Mouse (Mus musculus) Muller cell, postnatal 12 days (primary cell): ENCODE measurements around the gene Lhb.
A peak's percentile ranks its signal among the peaks of the same experiment; 100 is the strongest.
"Not testable (repeated sequence)": the region's sequence is repeated elsewhere in the genome, so short reads cannot be mapped to it uniquely, and the experiment has no call there.

Source experiments
- DNase-seq: peaks from one replicate; pipeline ENCODE4 v3.0.0-alpha.2; 2015; ENCODE audit errors: inconsistent ontology term

The Lhb gene

DNA sequence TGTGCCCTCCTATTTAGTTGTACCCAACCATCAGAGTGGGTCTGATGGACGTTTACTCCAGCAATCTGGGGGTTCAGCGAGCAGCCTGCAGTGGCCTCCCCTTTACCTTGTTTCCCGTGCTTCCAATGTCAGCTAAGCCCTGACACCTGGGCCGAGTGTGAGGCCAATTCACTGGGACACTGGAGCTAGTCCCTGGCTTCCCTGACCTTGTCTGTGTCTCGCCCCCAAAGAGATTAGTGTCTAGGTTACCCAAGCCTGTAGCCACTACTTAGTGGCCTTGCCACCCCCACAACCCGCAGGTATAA lies at the start of gene Lhb:
TSS of gene Lhb (plus strand) at position 206 of the 305 bp plus-strand sequence.
- no peak for DNase-seq

DNA sequence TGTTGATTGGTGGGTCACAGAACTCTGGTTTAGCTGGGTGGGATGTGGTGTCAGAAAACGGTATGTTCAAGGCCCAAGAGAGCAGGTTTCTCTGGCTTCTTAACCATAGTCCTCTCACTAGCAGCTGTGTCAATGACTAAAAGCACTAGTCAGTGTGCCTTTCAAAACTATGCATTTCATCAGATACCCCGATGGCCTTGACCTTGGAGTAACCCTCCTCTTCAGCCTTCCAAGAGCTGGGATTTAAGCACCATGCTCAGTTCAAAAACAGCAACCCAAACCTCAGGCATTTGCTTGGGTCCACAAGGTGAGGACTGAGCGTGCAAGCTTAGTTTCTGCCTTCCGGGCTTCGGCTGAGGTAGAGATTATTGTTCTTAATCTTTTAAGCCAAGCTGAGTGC lies 48.2 kb upstream of the Lhb start:
- no peak for DNase-seq

DNA sequence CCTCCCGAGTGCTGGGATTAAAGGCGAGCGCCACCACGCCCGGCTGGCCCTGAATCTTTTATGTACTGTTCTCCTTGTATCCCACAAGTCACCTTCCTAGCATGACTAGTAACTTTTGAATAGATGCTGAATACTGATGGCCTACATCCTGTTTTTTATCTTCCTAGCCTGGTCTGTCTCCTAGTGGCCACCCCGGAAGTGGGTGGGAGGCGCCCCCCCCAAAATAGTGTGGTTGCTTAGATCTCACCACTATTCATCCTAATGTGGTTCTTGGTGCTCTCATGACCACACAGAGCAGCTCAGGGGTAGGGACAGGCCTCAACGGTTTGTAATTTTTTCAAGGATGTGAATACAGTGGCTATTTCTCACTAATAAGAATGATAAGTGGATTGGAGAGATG lies 46.0 kb upstream of the Lhb start:
- no peak for DNase-seq

- no peak for DNase-seq
These were observed 44.6 kb upstream of the Lhb start for GRCm38 (mm10) chr7:45376057-45376456.

- no peak for DNase-seq
These were observed 34.5 kb upstream of the Lhb start for GRCm38 (mm10) chr7:45386077-45386476.

GRCm38 (mm10) chr7:45395129-45395541 lies 25.5 kb upstream of the Lhb start:
- DNase-seq, result no peak

- peak; percentile 99 for DNase-seq
These were observed 24.9 kb upstream of the Lhb start, which contains the start of gene Snrnp70 for GRCm38 (mm10) chr7:45395578-45396336. Gene Snrnp70, minus strand, starts transcription at chr7:45395742.

GRCm38 (mm10) chr7:45396337-45396775 lies 24.3 kb upstream of the Lhb start:
- not testable (repeated sequence) for DNase-seq

- no peak for DNase-seq
These were observed 23.8 kb upstream of the Lhb start for GRCm38 (mm10) chr7:45396787-45397186.

DNA sequence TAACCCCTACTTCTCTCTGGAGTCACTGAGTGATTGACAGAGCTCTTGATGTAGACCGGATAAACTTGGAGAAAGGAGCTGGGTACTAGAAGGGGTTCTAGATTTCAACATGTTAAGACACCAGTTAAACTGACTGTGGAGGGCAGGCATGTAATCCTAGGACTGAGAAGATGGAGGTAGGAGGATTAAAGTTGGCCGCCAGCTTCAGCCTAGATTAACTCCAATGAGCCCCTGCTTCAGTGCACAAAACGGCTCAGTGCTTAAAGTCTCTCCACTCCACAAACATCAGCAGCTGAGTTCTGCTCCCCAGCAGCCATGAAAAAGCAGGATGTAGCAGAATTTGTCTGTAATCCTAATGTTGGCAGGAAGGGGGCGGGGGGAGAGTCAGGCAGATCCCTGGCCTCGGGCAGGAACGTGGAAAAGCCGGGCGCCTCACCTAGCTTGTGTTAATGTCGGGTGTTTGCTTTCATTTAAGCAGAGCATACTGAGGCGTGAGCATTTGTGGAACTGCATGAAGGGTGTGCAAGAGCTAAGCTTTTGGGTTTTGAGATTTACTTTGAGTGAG lies 19.0 kb upstream of the Lhb start:
- DNase-seq, result no peak

DNA sequence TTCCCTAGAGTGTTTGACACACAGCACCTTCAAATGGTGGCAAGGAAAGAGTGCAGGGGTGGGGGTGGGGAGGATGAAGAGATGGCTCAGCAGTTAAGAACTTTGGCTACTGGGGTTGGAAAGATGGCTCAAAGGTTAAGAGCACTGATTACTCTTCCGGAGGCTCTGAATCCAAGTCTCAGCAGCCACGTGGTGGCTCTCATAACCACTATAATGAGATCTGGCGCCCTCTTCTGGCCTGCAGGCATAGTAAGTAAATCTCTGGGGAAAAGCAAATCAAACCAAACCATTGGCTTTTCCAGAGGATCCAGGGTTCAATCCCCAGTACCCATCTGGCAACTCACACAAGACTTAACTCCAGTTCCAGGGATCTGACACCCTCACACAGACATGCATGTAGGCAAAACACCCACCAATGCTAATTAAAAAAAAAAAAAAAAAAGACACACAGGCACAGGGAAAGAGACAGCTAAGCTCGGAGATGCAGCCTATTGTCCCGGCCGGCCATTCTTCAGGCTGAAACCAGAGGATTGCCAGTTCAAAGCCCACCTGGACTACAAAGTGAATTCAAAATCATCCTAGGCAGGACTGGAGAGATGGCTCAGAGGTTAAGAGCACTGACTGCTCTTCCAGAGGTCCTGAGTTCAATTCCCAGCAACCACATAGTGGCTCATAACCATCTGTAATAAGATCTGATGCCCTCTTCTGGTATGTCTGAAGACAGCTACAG lies 16.9 kb upstream of the Lhb start:
- DNase-seq, result peak; percentile 19

DNA sequence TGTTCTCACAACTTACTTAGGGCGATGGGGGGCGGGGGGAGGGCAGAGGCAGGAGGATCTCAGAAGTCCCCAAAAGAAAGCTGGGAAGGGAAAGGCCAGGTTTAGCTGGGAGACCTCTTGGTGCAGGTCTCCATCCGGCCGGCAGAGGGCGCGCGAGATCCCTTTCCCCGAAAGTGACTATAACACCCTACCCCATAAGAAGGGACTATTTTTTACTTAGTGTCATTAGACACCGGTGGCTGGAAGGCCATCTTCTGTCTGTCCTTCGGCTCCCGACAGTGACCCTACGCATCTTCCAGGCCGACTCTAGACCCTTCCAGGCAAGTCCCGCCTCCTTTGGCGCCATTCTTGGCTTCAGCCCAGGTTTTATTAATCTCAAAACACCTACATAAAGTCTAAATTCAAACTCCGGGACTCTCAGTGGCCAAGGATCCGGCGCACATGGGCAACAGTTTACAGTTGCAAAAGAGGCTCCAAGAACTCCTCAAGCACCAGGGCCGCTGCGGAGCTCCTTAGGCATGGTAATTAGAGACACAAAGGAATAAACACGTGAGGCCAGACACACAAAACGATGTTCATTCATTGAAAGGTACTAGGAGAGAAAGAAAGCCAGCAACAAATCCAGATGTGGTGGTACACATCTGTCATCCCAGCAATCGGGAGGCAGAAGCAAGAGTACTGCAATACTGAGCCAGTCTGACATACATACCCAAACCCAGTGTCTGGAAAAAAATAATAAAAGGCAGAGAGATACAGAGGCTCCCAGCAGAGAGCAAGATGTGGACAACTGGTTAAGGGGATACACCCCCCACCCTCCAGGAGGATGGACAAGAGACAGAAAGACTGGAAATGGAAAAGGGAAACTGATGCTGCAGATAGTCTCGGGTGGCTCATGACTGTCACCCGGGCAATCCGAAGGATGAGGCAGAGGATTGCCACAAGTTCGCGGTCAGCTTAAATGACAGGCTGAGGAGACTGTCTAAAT lies 15.2 kb upstream of the Lhb start, which contains the start of gene Kcna7:
TSS of gene Kcna7 (plus strand) at position 563 of the 985 bp plus-strand sequence.
- DNase-seq, result peak; percentile 48

- peak; percentile 9 for DNase-seq
These were observed 14.2 kb upstream of the Lhb start for GRCm38 (mm10) chr7:45406157-45407156.

DNA sequence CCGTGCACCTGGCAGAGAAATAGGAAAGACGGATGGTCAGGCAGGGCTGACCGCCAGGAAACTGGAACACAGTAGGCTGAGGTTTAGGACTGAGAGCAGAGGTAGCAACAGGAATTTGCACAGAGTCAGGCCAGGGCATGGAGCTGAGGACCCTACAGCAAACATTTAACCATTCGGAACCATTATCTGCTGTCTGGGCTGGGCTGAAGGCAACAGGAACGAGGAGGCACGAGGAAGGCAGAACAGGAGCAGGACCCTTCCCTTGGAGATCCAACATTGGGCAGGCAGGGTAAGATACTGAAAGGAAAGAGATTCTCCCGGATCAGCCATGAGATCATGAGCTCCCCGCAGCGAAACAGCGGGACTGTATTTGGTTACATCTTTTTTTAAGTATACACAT lies 12.8 kb upstream of the Lhb start:
- no peak for DNase-seq

DNA sequence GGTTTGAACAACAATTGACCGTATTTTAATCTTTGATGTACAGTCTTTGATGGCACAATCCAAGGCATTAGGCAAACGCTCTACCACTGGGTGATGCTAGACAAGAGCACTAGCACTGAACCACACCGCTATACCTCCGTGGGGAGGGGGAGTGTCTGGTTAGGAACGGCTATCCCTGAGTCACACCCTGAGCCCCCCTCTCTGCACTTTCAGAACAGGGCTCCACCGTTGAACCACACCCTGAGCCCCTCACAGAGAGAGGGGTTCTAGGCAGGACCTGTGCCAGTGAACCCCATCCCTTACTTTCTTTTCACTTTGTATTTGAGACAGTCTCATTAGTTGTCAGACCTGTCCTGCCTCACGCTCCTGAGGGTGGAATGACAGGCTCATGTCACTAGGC lies 12.3 kb upstream of the Lhb start:
- DNase-seq, result no peak

GRCm38 (mm10) chr7:45408949-45409348 lies 11.7 kb upstream of the Lhb start:
- DNase-seq, result no peak

- DNase-seq, result no peak
These were observed 11.0 kb upstream of the Lhb start for GRCm38 (mm10) chr7:45409497-45410163.

GRCm38 (mm10) chr7:45412421-45412820 lies 8.2 kb upstream of the Lhb start:
- no peak for DNase-seq

DNA sequence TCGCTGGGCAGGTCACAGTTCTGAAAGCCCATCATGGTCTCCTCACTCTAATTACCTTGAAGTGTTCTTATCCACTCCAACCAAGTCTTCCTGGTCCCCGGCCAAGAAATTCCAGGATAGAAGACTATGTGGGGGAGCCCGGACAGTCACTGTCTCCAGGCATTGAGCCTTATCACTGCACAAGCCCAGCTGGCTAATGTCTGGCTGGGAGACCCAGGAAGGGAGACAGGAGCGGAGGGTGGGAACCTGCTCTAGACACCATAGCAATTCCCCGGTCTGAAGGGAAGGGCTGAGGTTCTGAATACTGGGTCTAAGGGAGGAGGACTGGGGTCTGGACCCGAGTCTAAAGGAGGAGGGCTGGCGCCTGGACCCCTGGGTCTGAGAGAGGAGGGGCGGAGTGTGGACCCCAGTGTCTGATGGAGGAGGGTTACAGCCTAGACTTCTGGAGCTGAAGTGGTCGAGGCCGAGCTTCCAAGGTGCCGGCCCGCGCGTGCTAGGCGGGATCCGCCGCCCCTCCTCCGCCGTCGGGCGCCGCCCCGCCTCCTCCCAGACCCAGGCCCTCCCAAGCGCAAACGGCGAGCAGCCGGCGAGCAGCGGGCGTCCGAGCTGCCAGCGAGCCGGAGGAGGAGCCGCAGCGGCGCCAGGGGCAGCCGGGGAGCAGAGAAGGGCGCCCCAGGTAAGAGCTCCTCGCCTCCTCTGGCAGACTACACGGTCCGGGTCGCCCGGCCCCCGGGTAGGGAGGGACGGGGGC lies 7.3 kb upstream of the Lhb start, which contains the start of gene Ntf5:
TSS of gene Ntf5 (plus strand) at position 583 of the 751 bp plus-strand sequence.
- DNase-seq, result peak; percentile 49
